Mouse (Mus musculus): Measurements from ENCODE around the gene Olfr1510. TPM values are rescaled to one million over a fixed set of nuclear protein-coding genes. Genes with fewer than 3 reads are reported as not detected.

Olfr1510 gene
- polyA plus RNA-seq, 1 experiment from 2014 or later = not detected

- no peak within 1 kb of the TSS for H3K9ac ChIP-seq (replicated peaks; ENCODE audit: low read length)
- no peak within 1 kb of the TSS for H3K27ac ChIP-seq (replicated peaks; ENCODE audit: low read depth, low read length)
- H3K36me3 ChIP-seq (replicated peaks; ENCODE audit: control insufficient read depth, insufficient read depth, low read depth, low read length) = no peaks in the 10 kb centered on the region
- no peak within 1 kb of the TSS for H3K4me3 ChIP-seq (ENCODE audit: low read depth, low read length)
- no peaks in the 10 kb centered on the region for H3K27me3 ChIP-seq (ENCODE audit: control insufficient read depth, insufficient read depth, low read length)
- no peak within 1 kb of the TSS for H3K4me2 ChIP-seq (ENCODE audit: low read depth, low read length)
- 75% methylated on average over 2 of the region's 2 CpGs for WGBS
- H3K9me3 ChIP-seq (replicated peaks; ENCODE audit: control insufficient read depth, low read length) = no peaks in the 10 kb centered on the region
- ATAC-seq (replicated peaks; ENCODE audit: insufficient number of reproducible peaks, low FRiP score, low TSS enrichment, low read depth) (no peak), DNase-seq (ENCODE audit: low spot score) (no peak)
- H3K4me1 ChIP-seq (ENCODE audit: control insufficient read depth, insufficient read depth, low read length) = no peaks in the 10 kb centered on the region
Measured at GRCm38 (mm10) chr14:52379068-52379467, 35.1 kb downstream of the Olfr1510 start, which contains the start of gene Olfr1512. Gene Olfr1512, minus strand, starts transcription at chr14:52379168.

- Histone ChIP-seq H3K36me3 (replicated peaks; ENCODE audit: control insufficient read depth, insufficient read depth, low read depth, low read length) (no peaks in the 10 kb centered on the region), H3K27me3 (ENCODE audit: control insufficient read depth, insufficient read depth, low read length) (no peaks in the 10 kb centered on the region), H3K4me3 (ENCODE audit: low read depth, low read length) (no peak overlapping the region), H3K4me1 (ENCODE audit: control insufficient read depth, insufficient read depth, low read length) (no peaks in the 10 kb centered on the region), H3K9ac (replicated peaks; ENCODE audit: low read length) (no peak overlapping the region), H3K9me3 (replicated peaks; ENCODE audit: control insufficient read depth, low read length) (no peaks in the 10 kb centered on the region), H3K27ac (replicated peaks; ENCODE audit: low read depth, low read length) (no peak overlapping the region), H3K4me2 (ENCODE audit: low read depth, low read length) (no peak overlapping the region)
- WGBS = 92% methylated on average over 3 of the region's 3 CpGs
- no peak for DNase-seq (ENCODE audit: low spot score)
- ATAC-seq (replicated peaks; ENCODE audit: insufficient number of reproducible peaks, low FRiP score, low TSS enrichment, low read depth) = no peak
Measured at GRCm38 (mm10) chr14:52368741-52369140, 45.4 kb downstream of the Olfr1510 start.

Other genes starting within 250 kb of the Olfr1510 start
- 83.8 and 91.2 TPM in 2 replicates for gene Supt16, start 217.0 kb downstream of the Olfr1510 start, polyA plus RNA-seq (2014; fragmentation: Nextera tagmentation; extraction: Ambion mirVana)
- 47.5 and 55.4 TPM in 2 replicates for gene Chd8, start 156.6 kb downstream of the Olfr1510 start, polyA plus RNA-seq (2014; fragmentation: Nextera tagmentation; extraction: Ambion mirVana)
- gene Tox4, start 135.2 kb downstream of the Olfr1510 start, polyA plus RNA-seq (2014; fragmentation: Nextera tagmentation; extraction: Ambion mirVana) = 47.7 and 51.5 TPM in 2 replicates
- 26.1 and 26.5 TPM in 2 replicates for gene Rab2b, start 134.8 kb downstream of the Olfr1510 start, polyA plus RNA-seq (2014; fragmentation: Nextera tagmentation; extraction: Ambion mirVana)
- gene Mettl3, start 109.2 kb downstream of the Olfr1510 start, polyA plus RNA-seq (2014; fragmentation: Nextera tagmentation; extraction: Ambion mirVana) = 49.8 and 50.1 TPM in 2 replicates
- 39.6 and 40.1 TPM in 2 replicates for gene Sall2, start 85.6 kb downstream of the Olfr1510 start, polyA plus RNA-seq (2014; fragmentation: Nextera tagmentation; extraction: Ambion mirVana)
- gene Olfr1513, start 58.0 kb downstream of the Olfr1510 start, polyA plus RNA-seq (2014; fragmentation: Nextera tagmentation; extraction: Ambion mirVana) = not detected in 2 replicates
- 0.29 TPM in 1 of 2 replicates, not detected in the other for gene Olfr1512, start 35.2 kb downstream of the Olfr1510 start, polyA plus RNA-seq (2014; fragmentation: Nextera tagmentation; extraction: Ambion mirVana)
- gene Olfr1511, start 17.0 kb downstream of the Olfr1510 start, polyA plus RNA-seq (2014; fragmentation: Nextera tagmentation; extraction: Ambion mirVana) = not detected in 2 replicates
- not detected in 2 replicates for gene Olfr1509, start 28.6 kb upstream of the Olfr1510 start, polyA plus RNA-seq (2014; fragmentation: Nextera tagmentation; extraction: Ambion mirVana)
- gene Olfr1508, start 53.1 kb upstream of the Olfr1510 start, polyA plus RNA-seq (2014; fragmentation: Nextera tagmentation; extraction: Ambion mirVana) = not detected in 2 replicates
- gene Olfr1507, start 81.4 kb upstream of the Olfr1510 start, polyA plus RNA-seq (2014; fragmentation: Nextera tagmentation; extraction: Ambion mirVana) = not detected in 2 replicates